Mouse (Mus musculus) cerebellum, adult (tissue): Measurements from ENCODE around the gene Tm4sf20.
A peak's percentile ranks its signal among the peaks of the same experiment; 100 is the strongest.

ENCODE experiments used
- ATAC-seq: cut with Nextera tagmentation; 2 replicates; pipeline ENCODE4 v1.9.2; 2017; ENCODE audit warnings: mild to moderate bottlenecking, moderate library complexity, mixed read lengths; ENCODE audit not compliant: insufficient number of reproducible peaks, low FRiP score, low TSS enrichment

Tm4sf20 gene

GRCm38 (mm10) chr1:82768269-82768668, at the start of gene Tm4sf20:
Tm4sf20 (minus strand) TSS chr1:82768461.
- ATAC-seq: no peak

- no peak for ATAC-seq
Measured at GRCm38 (mm10) chr1:82815941-82816716, 47.9 kb upstream of the Tm4sf20 start.

- no peak for ATAC-seq
Measured at GRCm38 (mm10) chr1:82811766-82812165, 43.5 kb upstream of the Tm4sf20 start.

- ATAC-seq: no peak
Measured at GRCm38 (mm10) chr1:82808564-82808963, 40.3 kb upstream of the Tm4sf20 start.

GRCm38 (mm10) chr1:82807206-82807605, 38.9 kb upstream of the Tm4sf20 start:
- ATAC-seq: no peak

- no peak for ATAC-seq
Measured at GRCm38 (mm10) chr1:82806391-82806790, 38.1 kb upstream of the Tm4sf20 start.

GRCm38 (mm10) chr1:82804059-82804458, 35.8 kb upstream of the Tm4sf20 start:
- no peak for ATAC-seq

- ATAC-seq: no peak
Measured at GRCm38 (mm10) chr1:82803608-82804007, 35.3 kb upstream of the Tm4sf20 start.

GRCm38 (mm10) chr1:82801105-82801783, 33.0 kb upstream of the Tm4sf20 start:
- 0 out of 2 replicates have a peak, but pooled peaks have one; percentile 37 for ATAC-seq

- no peak for ATAC-seq
Measured at GRCm38 (mm10) chr1:82798922-82799321, 30.7 kb upstream of the Tm4sf20 start.

GRCm38 (mm10) chr1:82798304-82798703, 30.0 kb upstream of the Tm4sf20 start:
- no peak for ATAC-seq

GRCm38 (mm10) chr1:82797088-82797487, 28.8 kb upstream of the Tm4sf20 start:
- ATAC-seq: no peak

- no peak for ATAC-seq
Measured at GRCm38 (mm10) chr1:82795702-82796443, 27.6 kb upstream of the Tm4sf20 start.

GRCm38 (mm10) chr1:82795211-82795610, 26.9 kb upstream of the Tm4sf20 start:
- no peak for ATAC-seq

- ATAC-seq: 0 out of 2 replicates have a peak, but pooled peaks have one; percentile 36
Measured at GRCm38 (mm10) chr1:82793986-82794385, 25.7 kb upstream of the Tm4sf20 start.

- no peak for ATAC-seq
Measured at GRCm38 (mm10) chr1:82793110-82793509, 24.8 kb upstream of the Tm4sf20 start.

GRCm38 (mm10) chr1:82792238-82792637, 24.0 kb upstream of the Tm4sf20 start:
- ATAC-seq: no peak

GRCm38 (mm10) chr1:82791105-82791504, 22.8 kb upstream of the Tm4sf20 start:
- no peak for ATAC-seq

GRCm38 (mm10) chr1:82788070-82788469, 19.8 kb upstream of the Tm4sf20 start:
- ATAC-seq: 0 out of 2 replicates have a peak, but pooled peaks have one; percentile 21

- ATAC-seq: peak; percentile 77
Measured at GRCm38 (mm10) chr1:82787414-82787813, 19.2 kb upstream of the Tm4sf20 start.

GRCm38 (mm10) chr1:82785546-82785945, 17.3 kb upstream of the Tm4sf20 start:
- no peak for ATAC-seq
